Mouse (Mus musculus) olfactory bulb, adult 2 months (tissue): ENCODE results near the gene Tmem74b.

Experiments
- CTCF ChIP-seq: fragments of 200-500 bp; IDR thresholded peaks from 2 replicates; pipeline ENCODE4 v1.5.1; 2012; ENCODE audit warnings: low read depth, mild to moderate bottlenecking, low read length, moderate library complexity; ENCODE audit not compliant: insufficient read depth
- POLR2A ChIP-seq: fragments of 200-500 bp; IDR thresholded peaks from 2 replicates; pipeline ENCODE4 v1.6.1; 2012; ENCODE audit warnings: mild to moderate bottlenecking, low read depth, low read length, moderate library complexity; ENCODE audit not compliant: insufficient read depth

DNA sequence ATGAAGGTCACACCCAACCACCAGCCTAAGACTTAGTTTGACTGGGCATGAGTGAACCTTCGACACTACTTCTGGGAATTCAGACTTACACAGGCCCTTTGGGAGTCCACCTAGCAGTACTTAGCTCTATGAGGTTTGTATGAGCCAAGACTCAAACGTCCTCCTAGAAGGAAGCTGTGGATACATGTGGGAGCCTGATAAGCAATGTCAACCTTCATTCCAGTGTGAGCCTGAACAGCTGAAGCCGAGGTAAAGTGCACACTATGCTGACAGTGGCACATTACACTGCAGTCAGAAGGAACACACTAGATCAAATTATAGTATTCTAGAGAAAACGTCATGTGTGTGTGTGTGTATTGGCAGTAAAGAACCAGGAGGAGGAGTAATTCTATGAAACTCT, 36.7 kb downstream of the Tmem74b start:
- TF ChIP-seq POLR2A (no peak), CTCF (no peak)
